Mouse (Mus musculus): ENCODE measurements around the gene Rspo1. TPM values are rescaled to one million over a fixed set of nuclear protein-coding genes. Genes with fewer than 3 reads are reported as not detected.

Gene Rspo1
- polyA plus RNA-seq, 1 experiment from 2014 or later: 25.1 TPM

- 49% methylated on average over 5 of the region's 5 CpGs for WGBS
- H3K27me3 ChIP-seq (ENCODE audit: insufficient read depth, low read length): no peaks in the 10 kb centered on the region
- no peak overlapping the region for H3K27ac ChIP-seq (ENCODE audit: low read length)
- H3K36me3 ChIP-seq (ENCODE audit: insufficient read depth, low read length): peaks cover 24% of the 10 kb centered on the region
- no peak overlapping the region for H3K4me3 ChIP-seq (ENCODE audit: low read length)
- no peak overlapping the region for H3K9ac ChIP-seq (replicated peaks; ENCODE audit: low read length)
- no peaks in the 10 kb centered on the region for H3K9me3 ChIP-seq (ENCODE audit: low read length)
- no peak for ATAC-seq (ENCODE audit: low FRiP score, low TSS enrichment)
- no peak overlapping the region for H3K4me2 ChIP-seq (replicated peaks; ENCODE audit: low read depth, low read length)
- peaks cover 5% of the 10 kb centered on the region; the same call in 1 of the 2 replicates for H3K4me1 ChIP-seq (ENCODE audit: insufficient read depth, low read length)
These were observed 71.8 kb downstream of the Rspo1 start for GRCm38 (mm10) chr4:125058033-125058432.

Other genes starting within 250 kb of the Rspo1 start
- 34.7 and 35.0 TPM in 2 replicates for gene Inpp5b, start 244.6 kb upstream of the Rspo1 start, polyA plus RNA-seq (2015; fragmentation: Nextera tagmentation; extraction: Ambion mirVana)
- gene Mtf1, start 184.3 kb upstream of the Rspo1 start, polyA plus RNA-seq (2015; fragmentation: Nextera tagmentation; extraction: Ambion mirVana): 13.4 and 14.0 TPM in 2 replicates
- gene Yrdc, start 135.8 kb upstream of the Rspo1 start, polyA plus RNA-seq (2015; fragmentation: Nextera tagmentation; extraction: Ambion mirVana): 34.8 and 37.2 TPM in 2 replicates
- 41.6 and 43.8 TPM in 2 replicates for gene 1110065P20Rik, start 135.2 kb upstream of the Rspo1 start, polyA plus RNA-seq (2015; fragmentation: Nextera tagmentation; extraction: Ambion mirVana)
- 0.46 and 0.61 TPM in 2 replicates for gene Maneal, start 124.3 kb upstream of the Rspo1 start, polyA plus RNA-seq (2015; fragmentation: Nextera tagmentation; extraction: Ambion mirVana)
- 0.06 and 0.12 TPM in 2 replicates for gene Epha10, start 105.5 kb upstream of the Rspo1 start, polyA plus RNA-seq (2015; fragmentation: Nextera tagmentation; extraction: Ambion mirVana)
- gene 9930104L06Rik, start 49.4 kb upstream of the Rspo1 start, polyA plus RNA-seq (2015; fragmentation: Nextera tagmentation; extraction: Ambion mirVana): 12.7 and 13.8 TPM in 2 replicates
- 149 and 164 TPM in 2 replicates for gene Cdca8, start 47.1 kb upstream of the Rspo1 start, polyA plus RNA-seq (2015; fragmentation: Nextera tagmentation; extraction: Ambion mirVana)
- 80.7 and 82.7 TPM in 2 replicates for gene Gnl2, start 30.2 kb downstream of the Rspo1 start, polyA plus RNA-seq (2015; fragmentation: Nextera tagmentation; extraction: Ambion mirVana)
- 0.11 and 0.13 TPM in 2 replicates for gene Dnali1, start 79.3 kb downstream of the Rspo1 start, polyA plus RNA-seq (2015; fragmentation: Nextera tagmentation; extraction: Ambion mirVana)
- gene Snip1, start 80.2 kb downstream of the Rspo1 start, polyA plus RNA-seq (2015; fragmentation: Nextera tagmentation; extraction: Ambion mirVana): 28.8 and 30.3 TPM in 2 replicates
- 54.1 and 60.2 TPM in 2 replicates for gene Meaf6, start 98.7 kb downstream of the Rspo1 start, polyA plus RNA-seq (2015; fragmentation: Nextera tagmentation; extraction: Ambion mirVana)
- gene Zc3h12a, start 141.4 kb downstream of the Rspo1 start, polyA plus RNA-seq (2015; fragmentation: Nextera tagmentation; extraction: Ambion mirVana): 0.66 and 0.90 TPM in 2 replicates

Data from kidney, embryonic 16.5 days (tissue).